Mouse (Mus musculus) heart, embryonic 16.5 days (tissue): Measurements from ENCODE around the gene Ctla4. TPM values are rescaled to one million over a fixed set of nuclear protein-coding genes. Genes with fewer than 3 reads are reported as not detected.

Experiments
- ATAC-seq: fragments of 200-750 bp; cut with Nextera tagmentation; replicated peaks from 2 replicates; pipeline ENCODE4 v1.8.0; 2017; ENCODE audit warnings: moderate number of reproducible peaks; ENCODE audit not compliant: insufficient read depth, low FRiP score; ENCODE audit errors: extremely low read depth
- H3K27ac ChIP-seq: fragments of 300-500 bp; sonication (generic); 2 replicates; pipeline ENCODE4 v1.5.1; 2014; ENCODE audit warnings: mild to moderate bottlenecking, low read length, control low read depth, moderate library complexity
- H3K27me3 ChIP-seq: fragments of 300-500 bp; sonication (generic); 2 replicates; pipeline ENCODE4 v1.6.1; 2014; ENCODE audit warnings: low read length, mixed read lengths; ENCODE audit not compliant: control insufficient read depth, insufficient read depth
- H3K36me3 ChIP-seq: fragments of 300-500 bp; sonication (generic); 2 replicates; pipeline ENCODE4 v1.6.1; 2014; ENCODE audit not compliant: control insufficient read depth, insufficient read depth
- H3K4me1 ChIP-seq: fragments of 300-500 bp; sonication (generic); 2 replicates; pipeline ENCODE4 v1.6.1; 2014; ENCODE audit warnings: low read length, mixed read lengths; ENCODE audit not compliant: control insufficient read depth, insufficient read depth
- H3K4me2 ChIP-seq: fragments of 300-500 bp; sonication (generic); 2 replicates; pipeline ENCODE4 v1.6.1; 2014; ENCODE audit warnings: low read depth, mild to moderate bottlenecking, control low read depth, low read length
- H3K4me3 ChIP-seq: fragments of 300-500 bp; sonication (generic); 2 replicates; pipeline ENCODE4 v1.5.1; 2014; ENCODE audit warnings: mild to moderate bottlenecking, control low read depth, low read length
- H3K9ac ChIP-seq: fragments of 300-500 bp; sonication (generic); 2 replicates; pipeline ENCODE4 v1.6.1; 2014; ENCODE audit warnings: low read length, control low read depth
- H3K9me3 ChIP-seq: fragments of 300-500 bp; sonication (generic); replicated peaks from 2 replicates; pipeline ENCODE4 v1.6.1; 2016; ENCODE audit warnings: low read length; ENCODE audit not compliant: control insufficient read depth
- WGBS: fragments of 180-500 bp; shearing (Covaris S2); extraction: QIAGEN DNeasy Blood & Tissue Kit; methylation state at CpG from one replicate; pipeline ENCODE4 v1.1.7; 2014; 5-methylcytosine and 5-hydroxymethylcytosine counted together
- polyA plus RNA-seq: library from polyadenylated mRNA; unstranded; fragments of >200 nt; fragmentation: Nextera tagmentation; extraction: Ambion mirVana; gene quantifications from 2 replicates; pipeline ENCODE4 v1.2.1, GENCODE M21; 2015

Ctla4 gene
- polyA plus RNA-seq, 1 experiment from 2014 or later, result 3.5 TPM

- no peak for ATAC-seq
- peaks cover 20% of the 10 kb centered on the region for H3K4me1 ChIP-seq
- H3K27me3 ChIP-seq, result no peaks in the 10 kb centered on the region
- H3K9ac ChIP-seq, result no peak overlapping the region
- WGBS, result 78% methylated on average over 6 of the region's 6 CpGs
- H3K9me3 ChIP-seq, result no peaks in the 10 kb centered on the region
- H3K4me2 ChIP-seq, result no peak overlapping the region
- H3K4me3 ChIP-seq, result no peak overlapping the region
- no peak overlapping the region for H3K27ac ChIP-seq
- no peaks in the 10 kb centered on the region for H3K36me3 ChIP-seq
These were observed 69.4 kb downstream of the Ctla4 start for GRCm38 (mm10) chr1:60956196-60956595.

GRCm38 (mm10) chr1:60958287-60958686 is 71.5 kb downstream of the Ctla4 start:
- no peak overlapping the region for H3K27ac ChIP-seq
- no peak overlapping the region for H3K9ac ChIP-seq
- no peaks in the 10 kb centered on the region for H3K36me3 ChIP-seq
- peaks cover 10% of the 10 kb centered on the region for H3K4me1 ChIP-seq
- no peak for ATAC-seq
- H3K4me3 ChIP-seq, result no peak overlapping the region
- H3K27me3 ChIP-seq, result no peaks in the 10 kb centered on the region
- H3K9me3 ChIP-seq, result no peaks in the 10 kb centered on the region
- WGBS, result 83% methylated on average over 1 of the region's 1 CpGs
- no peak overlapping the region for H3K4me2 ChIP-seq

GRCm38 (mm10) chr1:60959246-60959645 is 72.4 kb downstream of the Ctla4 start:
- Histone ChIP-seq H3K27me3 (no peaks in the 10 kb centered on the region), H3K4me2 (no peak overlapping the region), H3K4me1 (peaks cover 10% of the 10 kb centered on the region), H3K36me3 (no peaks in the 10 kb centered on the region), H3K9me3 (no peaks in the 10 kb centered on the region), H3K9ac (no peak overlapping the region), H3K4me3 (no peak overlapping the region), H3K27ac (peak overlapping the region; percentile 86)
- no peak for ATAC-seq
- WGBS, result 52% methylated on average over 4 of the region's 4 CpGs

- H3K27ac ChIP-seq, result peak overlapping the region; percentile 86
These were observed 73.7 kb downstream of the Ctla4 start for GRCm38 (mm10) chr1:60960451-60960850.

GRCm38 (mm10) chr1:60961080-60961479 is 74.3 kb downstream of the Ctla4 start:
- H3K27ac ChIP-seq, result peak overlapping the region; percentile 86
- H3K36me3 ChIP-seq, result no peaks in the 10 kb centered on the region

More at GRCm38 (mm10) chr1:60960451-60960850, 73.7 kb downstream of the Ctla4 start:
- WGBS, result 33% methylated on average over 11 of the region's 11 CpGs
- H3K9ac ChIP-seq, result peak overlapping the region; percentile 38; the same call in 1 of the 2 replicates
- H3K4me3 ChIP-seq, result no peak overlapping the region
- no peaks in the 10 kb centered on the region for H3K27me3 ChIP-seq
- no peaks in the 10 kb centered on the region for H3K36me3 ChIP-seq
- H3K4me1 ChIP-seq, result peaks cover 10% of the 10 kb centered on the region
- peak; percentile 92 for ATAC-seq
- H3K4me2 ChIP-seq, result peak overlapping the region; percentile 20
- no peaks in the 10 kb centered on the region for H3K9me3 ChIP-seq

GRCm38 (mm10) chr1:60962095-60962494 is 75.3 kb downstream of the Ctla4 start:
- Histone ChIP-seq H3K27ac (no peak overlapping the region), H3K4me2 (no peak overlapping the region), H3K9ac (no peak overlapping the region), H3K36me3 (no peaks in the 10 kb centered on the region), H3K9me3 (no peaks in the 10 kb centered on the region), H3K27me3 (no peaks in the 10 kb centered on the region), H3K4me3 (no peak overlapping the region), H3K4me1 (peaks cover 10% of the 10 kb centered on the region)
- no peak for ATAC-seq
- WGBS, result 87% methylated on average over 4 of the region's 4 CpGs

More at GRCm38 (mm10) chr1:60961080-60961479, 74.3 kb downstream of the Ctla4 start:
- H3K4me1 ChIP-seq, result peaks cover 10% of the 10 kb centered on the region
- no peaks in the 10 kb centered on the region for H3K9me3 ChIP-seq
- WGBS, result 13% methylated on average over 4 of the region's 4 CpGs
- no peak overlapping the region for H3K9ac ChIP-seq
- H3K4me3 ChIP-seq, result no peak overlapping the region
- ATAC-seq, result no peak; the same call in 1 of the 2 replicates
- H3K4me2 ChIP-seq, result 0 out of 2 replicates have a peak overlapping the region, but pooled peaks have one; percentile 20
- no peaks in the 10 kb centered on the region for H3K27me3 ChIP-seq

Other genes with a start within 250 kb of the Ctla4 start
- gene Cd28, start 170.2 kb upstream of the Ctla4 start, polyA plus RNA-seq, result 0.81 and 3.7 TPM in 2 replicates
- gene Icos, start 90.9 kb downstream of the Ctla4 start, polyA plus RNA-seq, result 0.62 and 1.2 TPM in 2 replicates